8 mouse cellular contexts compared by ENCODE assay signal in the genomic region with DNA sequence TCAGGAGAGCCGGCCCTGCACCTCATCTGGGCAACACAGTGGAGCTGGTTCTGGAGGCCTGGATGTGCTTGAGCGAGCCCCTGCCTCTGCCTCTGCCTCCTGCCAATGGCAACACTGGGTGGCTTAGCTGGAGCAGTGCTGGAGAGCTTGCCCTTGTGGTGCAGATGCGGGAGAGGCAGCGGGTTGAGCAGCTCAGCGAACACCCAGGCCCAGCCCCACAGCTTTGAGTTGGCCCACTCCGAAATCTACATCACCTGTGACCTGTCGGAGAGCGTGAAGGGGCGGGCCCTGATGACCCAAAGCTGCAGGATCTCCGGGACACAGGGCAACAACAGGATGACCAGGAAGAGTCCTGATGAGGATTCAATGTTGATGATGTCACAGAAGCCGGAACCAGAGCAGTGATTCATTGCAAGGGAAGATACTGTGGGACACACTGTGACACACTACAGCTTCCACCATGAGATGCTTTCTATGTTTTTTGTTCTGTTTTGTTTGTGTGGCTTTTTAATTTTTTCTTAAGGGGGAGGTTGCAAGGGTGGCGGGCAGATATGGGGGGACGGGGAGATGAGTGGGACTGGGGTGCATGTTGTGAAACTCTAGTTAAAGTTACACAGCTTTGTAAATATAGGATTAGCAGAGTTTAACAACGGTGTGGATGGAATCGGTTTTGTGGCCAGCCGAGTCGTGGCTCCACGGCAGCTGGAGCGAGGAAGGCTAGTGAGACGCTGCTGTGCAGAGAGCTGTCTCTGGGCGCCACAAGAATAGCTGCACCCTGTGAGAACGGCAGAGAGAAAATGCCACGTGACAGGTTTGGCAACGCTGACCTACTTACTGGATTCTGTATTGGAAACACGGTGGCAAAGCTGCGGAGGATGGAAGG. TPM values are rescaled to one million over a fixed set of nuclear protein-coding genes. Genes with fewer than 3 reads are reported as not detected.
DNase-seq lines count a peak whose midpoint lies in the region; ATAC-seq and TF ChIP-seq lines count a peak whose summit lies in the region.

No protein-coding gene starts in this region.

- no peaks in the 10 kb centered on the region for H3K36me3 ChIP-seq in hindbrain, embryonic 14.5 days (replicated peaks; ENCODE audit: control insufficient read depth, insufficient read depth)

- peak overlapping the region; percentile 38 for H3K4me2 ChIP-seq in hindbrain, embryonic 14.5 days (replicated peaks)

- WGBS in hindbrain, embryonic 14.5 days: 57% methylated on average over 26 of the region's 26 CpGs
- 36% methylated on average over 26 of the region's 26 CpGs for WGBS in olfactory bulb, adult 2 months

- peak overlapping the region; percentile 10; the same call in 1 of the 2 replicates for H3K9ac ChIP-seq in hindbrain, embryonic 14.5 days

- H3K27me3 ChIP-seq in hindbrain, embryonic 14.5 days (ENCODE audit: control insufficient read depth, insufficient read depth, low read length): no peaks in the 10 kb centered on the region

- peak overlapping the region; percentile 66 for H3K27ac ChIP-seq in hindbrain, embryonic 14.5 days
- H3K27ac ChIP-seq in olfactory bulb, adult 2 months (ENCODE audit: insufficient read depth, low read depth, low read length): peak overlapping the region; percentile 89

- H3K4me3 ChIP-seq in hindbrain, embryonic 14.5 days (replicated peaks; ENCODE audit: low read length): no peak overlapping the region
- peak overlapping the region; percentile 42 for H3K4me3 ChIP-seq in olfactory bulb, adult 2 months (ENCODE audit: insufficient read depth, low read depth, low read length)

- no peaks in the 10 kb centered on the region for H3K9me3 ChIP-seq in hindbrain, embryonic 14.5 days (ENCODE audit: control insufficient read depth, low read length)

- ATAC-seq in hindbrain, embryonic 14.5 days (ENCODE audit: low FRiP score): peak; percentile 80; the same call in 1 of the 2 replicates

- TF ChIP-seq CTCF in olfactory bulb, adult 2 months (IDR thresholded peaks at IDR 0.05; ENCODE audit: insufficient read depth, low read depth, low read length): no peak

- intact Hi-C loops in left cerebral cortex, postnatal 36 days (cut with DNase I): no loop called here

- DNase-seq in kidney, adult 18-20 months: peak; percentile 33
- no peak for DNase-seq in kidney, postnatal 4 days
- DNase-seq in cerebellum, postnatal 10 days: peak; percentile 69 to 74
- peak; percentile 54 for DNase-seq in hindbrain, embryonic 14.5 days (ENCODE audit: low spot score)
- DNase-seq in left cerebral cortex, postnatal 36 days (ENCODE audit: low spot score in 2 of 2): peak; percentile 71 to 76
- no peak for DNase-seq in embryo, embryonic 11 days
- DNase-seq in embryo, embryonic 9.5 days (ENCODE audit: extremely low spot score): no peak

- peaks cover 13% of the 10 kb centered on the region; the same call in 1 of the 2 replicates for H3K4me1 ChIP-seq in hindbrain, embryonic 14.5 days (replicated peaks; ENCODE audit: control insufficient read depth, insufficient read depth, low read length)
- H3K4me1 ChIP-seq in olfactory bulb, adult 2 months (ENCODE audit: control insufficient read depth, insufficient read depth, low read length): peaks cover 15% of the 10 kb centered on the region

- TF ChIP-seq POLR2A in olfactory bulb, adult 2 months (IDR thresholded peaks at IDR 0.05; ENCODE audit: insufficient read depth, low read depth, low read length): no peak

RNA-seq across cellular contexts. Expression of a gene that starts 24.2 kb away (rescaled TPM):
- 14.5 and 15.7 TPM in 2 replicates for polyA plus RNA-seq in hindbrain, embryonic 14.5 days (2014; fragmentation: Nextera tagmentation; extraction: Ambion mirVana)
- total RNA-seq in left cerebral cortex, postnatal 36 days (2021): 10 to 100 TPM; 20.6 to 22.2 TPM
- not detected in 2 replicates for polyA plus RNA-seq in olfactory bulb, adult 2 months (2012; ENCODE audit: insufficient read depth, insufficient read length, low replicate concordance, missing spikeins)

Comparison
In these comparisons a context has a peak if more than half of its experiments do, and no peak if none do; other contexts are left out.
1. DNase-seq: peak in kidney, adult 18-20 months (single experiment), cerebellum, postnatal 10 days (2 of 2), hindbrain, embryonic 14.5 days (single experiment) and left cerebral cortex, postnatal 36 days (2 of 2); none in kidney, postnatal 4 days (0 of 2), embryo, embryonic 11 days (single experiment) and embryo, embryonic 9.5 days (single experiment).
2. RNA of a gene that starts 24.2 kb away (polyA plus RNA-seq): 14.5 to 15.7 TPM in hindbrain, embryonic 14.5 days; not detected in olfactory bulb, adult 2 months; every median in the first group is over 10 times any median in the second.